Mouse (Mus musculus) heart, postnatal 4 days (tissue): Measurements from ENCODE around the gene Rsph1. TPM values are rescaled to one million over a fixed set of nuclear protein-coding genes. Genes with fewer than 3 reads are reported as not detected.
A peak's percentile ranks its signal among the peaks of the same experiment; 100 is the strongest.

Source experiments
- DNase-seq: peaks from one replicate; pipeline ENCODE4 v3.0.0; 2021
- total RNA-seq, 2 experiments: library from RNA; stranded (reverse); gene quantifications; 2 replicates each; pipeline ENCODE4 v1.2.3; 2021

The Rsph1 gene
- total RNA-seq, 2 experiments from 2014 or later: 1.7 to 2.4 TPM

DNA sequence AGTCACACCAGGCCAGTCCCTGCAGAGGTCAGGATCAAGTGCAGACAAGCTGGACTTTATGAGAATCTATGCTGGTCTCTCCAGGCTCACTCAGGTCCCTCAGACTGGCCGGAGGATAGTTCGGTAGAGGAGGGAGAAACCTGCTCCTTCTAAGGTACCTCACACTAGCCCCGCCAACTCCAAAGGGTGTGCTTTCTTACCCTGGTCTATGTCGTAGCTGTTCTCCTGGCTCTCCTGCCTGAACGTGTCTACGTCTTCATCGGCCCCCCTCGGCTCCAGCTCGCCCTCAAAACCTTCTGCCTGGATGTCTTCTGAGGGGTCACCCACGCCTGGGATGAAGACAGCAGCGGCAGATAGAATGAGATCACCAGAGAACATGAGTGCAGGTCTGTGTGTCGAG is 19.3 kb downstream of the Rsph1 start:
- DNase-seq: no peak

DNA sequence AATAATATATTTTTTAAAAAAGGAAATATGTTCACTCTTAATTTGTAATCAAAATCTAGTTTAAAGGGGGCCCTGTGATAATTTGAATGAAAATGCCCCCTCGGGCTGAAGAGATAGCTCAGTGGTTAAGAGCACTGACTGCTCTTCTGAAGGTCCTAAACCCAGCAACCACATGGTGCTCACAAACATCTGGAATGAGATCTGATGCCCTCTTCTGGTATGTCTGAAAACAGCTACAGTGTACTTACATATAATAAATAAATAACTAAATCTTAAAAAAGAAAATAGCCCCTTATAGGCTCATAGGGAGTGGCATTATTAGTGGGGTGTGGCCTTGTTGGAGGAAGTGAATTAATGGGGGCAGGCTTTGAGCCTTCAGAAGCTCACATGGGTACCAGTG is 20.0 kb downstream of the Rsph1 start:
- no peak for DNase-seq

DNA sequence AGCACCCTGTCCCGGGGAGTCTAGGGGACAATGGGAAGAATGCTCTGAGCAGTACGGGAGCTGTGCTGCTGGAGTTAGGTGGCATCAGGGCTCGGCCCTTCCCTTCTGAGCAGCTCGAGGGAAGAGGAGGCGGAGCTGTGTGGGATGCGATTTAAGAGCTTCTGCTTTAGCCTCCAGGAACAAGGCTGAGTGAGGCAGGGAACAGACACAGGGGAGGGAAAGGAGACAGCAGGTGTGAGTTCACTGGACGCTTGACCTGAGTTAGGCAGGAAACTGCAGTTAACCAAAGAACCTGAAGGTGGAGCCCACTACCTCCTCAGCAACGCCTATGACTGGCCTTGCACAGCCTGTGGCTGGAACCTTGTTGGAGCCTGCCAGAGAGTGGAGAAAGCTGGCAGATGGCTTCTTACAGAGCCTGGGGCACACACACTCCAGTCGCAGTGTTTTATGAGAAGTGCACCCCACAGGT is 22.7 kb downstream of the Rsph1 start:
- peak; percentile 86 for DNase-seq

DNA sequence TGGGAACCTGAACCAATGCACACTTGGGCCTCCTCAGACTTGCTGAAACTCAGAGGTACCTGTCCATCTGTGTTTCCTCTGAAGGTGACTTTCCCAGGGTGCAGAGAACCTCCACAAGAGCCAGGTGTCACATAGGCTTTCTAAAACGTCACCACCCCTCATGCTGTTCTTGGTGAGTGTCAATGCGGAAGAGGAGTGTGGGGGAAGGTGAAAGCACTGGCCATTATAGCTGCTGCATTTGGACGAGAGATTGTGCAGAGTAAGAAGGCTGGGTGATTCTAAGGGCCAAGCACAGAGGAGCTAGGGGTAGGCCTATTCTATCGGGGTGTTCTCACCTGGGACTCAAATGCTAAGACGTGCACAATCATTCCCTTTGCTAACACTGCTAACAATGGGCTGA is 23.2 kb downstream of the Rsph1 start:
- no peak for DNase-seq

DNA sequence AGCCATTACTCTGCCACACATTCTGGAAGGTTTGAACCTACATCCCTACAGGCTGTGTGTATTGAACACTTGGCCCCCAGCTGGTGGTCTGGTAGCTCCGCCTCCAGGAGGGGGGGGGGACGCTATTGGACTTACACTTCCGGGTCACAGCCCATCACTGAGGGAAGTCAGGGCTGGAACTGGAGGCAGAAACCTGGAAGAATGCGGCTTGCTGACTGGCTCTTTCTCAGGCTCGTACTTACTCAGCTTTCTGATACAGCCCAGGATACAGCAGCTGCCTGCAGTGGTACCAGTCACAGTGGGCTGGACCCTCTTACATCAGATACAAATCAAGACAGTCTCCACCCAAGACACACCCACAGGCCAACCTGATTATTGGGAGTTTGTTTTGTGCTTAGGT is 30.0 kb downstream of the Rsph1 start:
- DNase-seq: no peak

DNA sequence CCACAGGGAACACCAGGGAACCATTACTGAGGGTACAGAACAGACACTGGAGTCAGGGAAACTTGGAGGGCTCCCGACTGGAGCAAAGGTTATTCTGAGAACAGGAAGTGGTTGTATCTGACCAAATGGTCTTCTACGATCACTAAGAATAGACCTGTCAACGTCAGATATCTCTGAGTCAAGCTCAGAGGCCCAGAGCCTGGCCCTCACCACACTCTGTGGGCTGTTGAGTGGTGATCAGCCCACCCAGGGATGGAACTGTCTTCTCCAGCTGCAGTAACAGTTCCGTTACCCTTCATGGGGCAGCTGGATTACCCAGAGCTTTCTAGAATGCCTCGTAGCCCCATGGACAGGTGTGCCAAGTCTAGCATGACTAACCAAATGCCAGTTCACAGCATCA is 31.9 kb downstream of the Rsph1 start:
- DNase-seq: peak; percentile 65

DNA sequence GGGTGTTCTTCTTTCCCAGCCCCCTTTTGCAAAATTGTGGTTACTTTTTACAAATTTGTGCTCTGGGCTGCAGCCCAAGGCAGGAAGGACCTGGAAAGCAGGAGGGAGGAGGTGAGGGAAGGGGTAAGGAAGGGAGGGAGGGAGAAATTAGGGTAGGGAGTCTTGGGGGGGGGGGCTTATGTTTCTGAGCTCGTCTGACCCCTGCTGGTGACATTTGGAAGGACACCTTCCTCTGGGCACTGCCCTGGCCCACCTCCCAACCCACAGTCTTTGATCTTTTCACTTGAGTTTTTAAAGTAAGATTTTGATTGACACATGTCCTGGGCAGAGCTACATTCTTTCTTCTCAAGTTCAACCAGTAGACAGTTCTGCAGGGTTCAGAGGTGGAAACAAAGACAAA is 34.4 kb downstream of the Rsph1 start:
- no peak for DNase-seq

DNA sequence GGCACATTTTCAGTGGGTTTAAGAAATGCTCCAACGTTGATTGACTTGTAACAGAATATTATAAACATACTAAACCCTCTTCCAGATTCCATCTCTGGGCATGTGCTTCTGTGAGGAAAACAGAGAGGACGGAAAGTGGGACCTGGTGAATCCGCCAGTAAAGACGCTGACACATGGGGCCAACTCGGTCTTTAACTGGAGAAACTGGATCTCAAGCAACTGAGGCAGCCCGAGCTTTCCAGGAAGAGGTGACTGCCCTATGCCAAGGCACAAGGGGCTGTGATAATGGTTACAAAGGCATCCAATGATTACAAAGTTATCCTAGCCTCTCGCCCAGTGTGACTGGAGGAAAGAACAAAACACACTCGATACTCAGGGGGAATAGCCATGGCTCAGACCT is 36.0 kb downstream of the Rsph1 start:
- DNase-seq: no peak

DNA sequence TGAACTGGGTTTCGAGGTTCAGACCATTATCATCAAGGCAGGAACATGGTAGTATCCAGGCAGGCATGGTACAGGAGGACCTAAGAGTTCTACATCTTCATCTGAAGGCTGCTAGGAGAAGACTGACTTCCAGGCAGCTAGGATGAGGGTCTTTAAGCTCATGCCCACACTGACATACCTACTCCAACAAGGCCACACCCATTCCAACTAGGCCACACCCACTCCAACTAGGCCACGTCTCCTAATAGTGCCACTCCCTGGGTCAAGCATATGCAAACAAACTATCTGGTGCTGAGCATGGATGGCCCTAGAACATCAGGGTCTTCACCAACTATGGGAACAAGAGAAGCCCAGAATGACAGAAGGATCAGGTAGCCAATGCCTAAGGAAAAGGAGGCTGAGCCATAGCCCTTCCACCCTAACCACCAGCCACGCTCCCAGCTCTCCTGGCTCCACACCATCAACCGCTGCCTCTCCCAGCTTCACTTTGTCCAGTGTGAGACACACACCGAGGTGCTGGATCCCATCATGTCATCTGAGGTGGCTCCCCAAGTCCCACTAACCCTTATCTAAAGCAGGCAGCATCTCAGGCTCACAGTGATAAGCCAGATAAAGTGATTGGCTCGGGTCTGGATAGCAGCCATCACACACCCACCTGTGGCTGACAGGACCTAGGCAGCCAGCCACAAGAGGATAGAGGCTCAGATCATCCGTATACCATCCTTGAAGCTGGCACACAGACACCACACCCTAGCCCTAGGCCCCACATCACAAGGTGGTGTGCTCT is 38.8 kb downstream of the Rsph1 start:
- no peak for DNase-seq

DNA sequence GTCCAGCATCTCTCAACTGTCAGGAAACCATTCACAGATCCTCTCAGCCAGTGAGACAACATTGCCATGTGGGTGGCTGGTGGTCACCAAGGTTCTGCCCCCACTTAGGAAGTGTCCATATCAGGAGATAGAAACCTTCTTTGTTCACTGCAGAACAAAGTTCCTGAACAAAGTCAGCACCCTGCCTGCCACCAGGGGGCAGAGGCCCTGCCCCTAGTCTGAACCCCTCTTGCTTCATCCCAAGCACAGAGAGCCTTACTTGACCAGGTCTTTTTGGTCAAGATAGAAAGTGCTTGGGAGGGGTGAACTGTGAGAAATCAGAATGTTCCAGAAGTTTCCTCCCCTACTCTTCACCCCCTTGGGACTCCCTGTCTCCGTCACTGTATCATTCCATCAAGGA is 41.3 kb downstream of the Rsph1 start:
- no peak for DNase-seq

DNA sequence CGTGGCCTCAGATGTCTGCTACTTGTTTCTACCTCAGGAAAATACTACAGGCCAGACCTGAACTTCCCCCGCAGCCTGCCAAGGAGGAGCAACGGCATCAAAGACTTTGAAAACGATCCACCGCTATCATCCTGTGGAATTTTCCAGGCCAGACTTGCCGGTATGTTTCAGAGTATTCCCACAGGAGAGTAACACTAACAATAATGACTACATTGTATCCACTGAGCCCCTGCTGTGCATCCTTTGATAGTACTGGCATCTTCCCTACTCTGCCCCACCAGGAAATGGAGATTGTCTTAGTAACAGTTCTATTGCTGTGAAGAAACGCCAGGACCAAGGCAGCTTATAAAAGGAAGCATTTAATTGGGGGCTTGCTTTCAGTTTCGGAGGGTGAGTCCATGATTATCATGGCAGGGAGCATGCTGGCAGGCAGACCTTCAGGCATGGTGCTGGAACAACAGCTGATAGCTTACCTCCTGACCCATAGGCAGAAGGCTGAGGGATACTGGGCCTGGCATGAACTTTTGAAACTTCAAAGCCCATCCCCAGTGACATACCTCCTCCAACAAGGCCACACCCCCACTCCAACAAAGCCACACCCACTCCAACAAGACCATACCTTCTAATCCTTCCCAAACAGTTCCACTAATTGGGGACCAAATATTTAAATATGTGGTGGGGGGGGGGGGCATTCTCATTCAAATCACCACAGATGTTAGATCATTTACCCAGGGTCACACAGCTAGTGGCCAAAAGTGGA is 44.8 kb downstream of the Rsph1 start:
- DNase-seq: no peak

DNA sequence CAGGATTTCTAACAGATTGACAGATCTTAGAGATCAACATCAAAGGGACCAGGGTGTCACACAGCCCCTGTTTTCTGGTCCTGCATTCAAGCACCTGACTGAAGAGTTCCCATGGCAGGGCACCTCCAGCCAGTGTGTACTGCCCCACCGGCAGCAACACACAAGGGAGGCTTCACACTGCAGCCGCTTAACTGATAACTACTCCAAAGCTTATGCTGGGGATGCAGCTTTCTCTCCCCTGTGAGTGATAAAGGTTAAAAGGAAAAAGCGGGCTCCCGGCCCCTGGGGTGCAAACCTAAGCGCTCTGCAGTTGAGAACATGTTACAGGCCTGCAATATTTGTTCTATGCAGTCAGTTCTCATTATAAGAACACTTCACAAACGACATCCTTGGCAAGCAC is 45.4 kb downstream of the Rsph1 start:
- DNase-seq: no peak

DNA sequence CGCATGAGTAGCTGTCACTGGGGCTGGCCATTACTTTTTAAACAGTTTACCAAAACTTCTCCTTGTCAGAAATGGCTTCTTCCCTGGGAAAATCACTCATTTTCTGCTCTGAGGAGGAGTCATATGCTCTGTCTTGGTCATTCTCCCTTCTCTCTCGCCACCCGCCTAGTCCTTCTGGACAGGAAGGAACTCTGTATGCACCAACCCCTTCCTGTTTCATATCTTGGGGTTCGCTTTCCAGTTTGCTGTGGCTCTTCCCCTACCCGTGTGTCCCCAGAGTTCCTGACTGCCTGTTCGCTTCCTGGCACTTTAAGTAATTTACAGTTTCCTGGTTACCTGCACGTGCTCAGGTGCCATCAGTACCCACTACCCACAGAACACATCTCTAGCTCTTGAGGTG is 50.3 kb downstream of the Rsph1 start:
- no peak for DNase-seq

DNA sequence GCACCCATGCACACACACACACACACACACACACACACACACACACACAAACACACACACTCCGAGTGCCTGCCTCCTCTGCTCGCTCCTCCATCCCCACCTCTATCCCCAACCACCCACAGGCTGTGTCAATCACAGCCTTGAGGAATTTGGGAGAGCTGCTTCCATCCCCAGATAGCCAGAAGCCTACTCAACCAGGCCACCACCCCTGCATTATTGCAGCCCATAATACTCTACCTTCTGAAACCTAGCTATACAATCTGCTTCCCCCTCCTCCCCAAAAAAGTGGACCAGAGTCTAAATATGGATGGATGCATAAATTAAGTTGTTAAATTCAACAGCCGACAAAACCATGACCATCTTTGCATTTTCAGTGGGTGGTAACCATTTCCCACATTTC is 50.8 kb downstream of the Rsph1 start:
- DNase-seq: no peak

DNA sequence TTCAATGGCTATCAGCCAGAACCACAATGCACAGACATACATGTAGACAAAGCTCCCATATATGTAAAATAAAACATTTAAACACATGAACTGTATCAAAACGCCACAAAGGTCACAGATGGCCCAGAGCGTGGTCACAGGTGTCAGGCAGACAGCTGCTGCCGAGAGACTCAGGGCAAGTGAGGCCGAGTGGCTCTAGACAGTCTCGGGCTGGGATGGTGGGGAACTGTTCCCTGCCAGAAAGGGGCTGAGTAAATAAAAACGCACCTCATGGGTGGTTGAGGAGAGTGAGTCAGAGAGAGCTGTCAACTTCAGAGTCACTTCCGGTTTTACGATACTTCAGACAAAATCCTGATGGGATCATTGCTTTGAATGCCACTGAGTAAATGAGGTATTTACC is 52.6 kb downstream of the Rsph1 start:
- DNase-seq: no peak

DNA sequence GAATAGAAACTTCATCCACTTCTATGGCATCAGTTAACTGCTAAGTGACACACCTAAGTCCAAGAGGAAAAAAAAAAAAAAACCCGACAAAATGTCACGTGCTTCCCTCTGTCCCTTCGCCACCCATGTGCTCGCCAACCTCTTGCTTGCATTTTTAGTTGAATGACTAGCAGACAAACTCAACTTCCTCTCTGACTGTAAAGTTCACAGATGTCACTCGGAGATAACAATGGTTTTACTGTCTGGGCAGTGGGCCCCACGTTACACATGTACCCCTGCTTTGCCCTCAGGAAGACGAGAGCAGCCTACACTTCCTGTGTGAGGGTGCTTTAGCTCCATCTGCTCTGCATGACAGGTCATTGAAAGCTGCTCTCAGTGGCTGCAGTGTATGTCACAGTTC is 53.3 kb downstream of the Rsph1 start:
- DNase-seq: no peak

DNA sequence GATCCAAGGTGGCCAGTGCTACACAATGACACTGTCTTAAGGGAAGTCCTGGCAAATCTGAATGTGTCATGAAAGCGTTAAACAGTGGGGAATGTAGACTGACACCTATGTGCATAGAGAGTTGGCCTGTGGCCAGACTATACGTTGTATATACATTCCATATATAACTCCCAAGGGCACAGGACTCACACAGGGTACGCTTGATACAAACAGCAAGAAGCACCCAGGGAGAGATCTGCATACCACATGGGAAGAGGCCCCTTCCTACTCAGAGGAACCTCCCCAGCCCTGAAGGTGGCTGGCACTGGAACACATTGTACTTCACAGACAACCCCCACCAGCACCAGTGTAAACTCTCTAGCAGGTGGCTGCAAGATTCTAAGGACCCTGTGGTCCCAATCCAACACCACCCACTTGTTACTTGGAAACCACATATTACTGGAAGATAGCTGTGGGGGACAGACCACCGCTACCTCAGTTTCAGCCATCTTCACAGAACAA is 54.3 kb downstream of the Rsph1 start:
- DNase-seq: no peak

DNA sequence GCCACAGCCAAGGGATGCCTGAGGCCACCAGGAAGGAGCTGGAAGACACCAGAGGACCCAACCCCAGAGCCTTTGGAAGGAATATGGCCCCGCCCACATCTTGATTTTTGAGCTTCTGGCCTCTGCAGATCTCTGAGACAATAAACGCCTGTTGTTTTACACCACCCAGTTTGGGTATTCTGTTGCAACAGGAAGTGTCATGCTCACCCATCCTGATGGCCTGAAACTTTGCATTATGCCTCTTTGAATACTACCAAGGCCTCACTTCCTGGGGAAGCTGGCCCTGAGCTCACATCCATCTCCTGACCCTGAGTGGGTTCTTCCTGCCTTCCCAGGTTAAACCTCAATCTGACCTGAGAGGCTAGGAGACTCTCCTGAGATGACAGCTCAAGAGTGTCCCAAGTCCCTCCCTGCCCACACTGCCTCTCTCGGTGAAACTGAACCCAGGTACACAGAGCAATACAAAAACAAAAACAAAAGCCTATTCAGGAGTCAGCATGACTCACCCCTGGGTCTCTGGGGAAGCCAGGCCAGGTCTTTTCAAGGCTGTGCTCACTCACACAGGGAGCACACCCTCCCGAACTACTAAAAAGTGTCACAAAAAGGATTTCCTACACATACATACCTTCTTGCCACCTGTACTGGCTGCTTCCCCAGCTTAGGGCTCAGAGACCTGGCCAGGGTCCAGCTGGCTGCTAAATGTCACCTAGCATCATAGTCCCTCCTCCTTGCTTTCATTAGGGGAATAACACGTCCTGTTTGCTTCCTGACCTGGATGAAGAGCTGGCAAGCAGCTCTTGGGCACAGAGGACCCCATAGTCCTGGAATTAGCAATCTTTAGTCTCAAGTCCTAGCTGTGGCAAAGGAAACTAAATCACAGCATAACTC is 60.9 kb downstream of the Rsph1 start:
- DNase-seq: no peak

DNA sequence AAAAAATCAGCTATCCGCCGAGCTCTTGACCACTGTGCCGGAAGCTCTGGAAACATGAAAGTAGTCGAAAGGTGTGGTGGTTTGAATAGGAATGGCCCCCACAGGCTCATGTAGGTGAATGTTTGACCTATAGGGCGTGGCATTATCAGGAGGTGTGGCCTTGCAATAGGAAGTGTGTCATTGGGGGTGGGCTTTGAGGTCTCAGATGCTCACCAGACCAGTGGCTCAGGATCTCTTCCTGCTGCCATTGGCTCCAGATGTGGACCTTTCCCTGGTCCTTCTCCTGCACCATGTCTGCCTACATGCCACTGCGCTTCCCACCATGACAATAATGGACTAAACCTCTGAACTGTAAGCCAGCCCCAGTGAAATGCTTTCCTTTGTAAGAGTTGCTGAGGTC is 65.3 kb downstream of the Rsph1 start:
- DNase-seq: no peak

DNA sequence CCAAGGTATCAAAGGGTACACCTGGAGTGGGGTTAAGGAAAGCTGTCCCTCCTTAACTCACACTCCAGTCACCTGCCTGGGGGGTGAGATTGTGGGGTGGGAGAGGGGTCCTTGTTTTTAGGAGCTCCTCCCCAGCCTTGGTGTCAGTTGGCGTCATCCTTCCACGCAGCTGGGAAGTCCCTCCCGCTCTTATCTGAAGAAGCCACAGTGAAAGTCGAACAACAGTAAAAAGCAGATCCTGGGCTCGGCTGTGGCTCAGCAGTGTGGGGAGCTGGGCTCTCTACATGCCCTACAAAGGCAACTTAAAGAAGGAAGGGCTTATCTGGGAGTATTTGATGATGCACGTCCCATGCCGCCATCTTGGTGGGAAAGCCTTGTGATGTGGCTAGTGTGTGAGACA is 66.9 kb downstream of the Rsph1 start:
- no peak for DNase-seq

DNA sequence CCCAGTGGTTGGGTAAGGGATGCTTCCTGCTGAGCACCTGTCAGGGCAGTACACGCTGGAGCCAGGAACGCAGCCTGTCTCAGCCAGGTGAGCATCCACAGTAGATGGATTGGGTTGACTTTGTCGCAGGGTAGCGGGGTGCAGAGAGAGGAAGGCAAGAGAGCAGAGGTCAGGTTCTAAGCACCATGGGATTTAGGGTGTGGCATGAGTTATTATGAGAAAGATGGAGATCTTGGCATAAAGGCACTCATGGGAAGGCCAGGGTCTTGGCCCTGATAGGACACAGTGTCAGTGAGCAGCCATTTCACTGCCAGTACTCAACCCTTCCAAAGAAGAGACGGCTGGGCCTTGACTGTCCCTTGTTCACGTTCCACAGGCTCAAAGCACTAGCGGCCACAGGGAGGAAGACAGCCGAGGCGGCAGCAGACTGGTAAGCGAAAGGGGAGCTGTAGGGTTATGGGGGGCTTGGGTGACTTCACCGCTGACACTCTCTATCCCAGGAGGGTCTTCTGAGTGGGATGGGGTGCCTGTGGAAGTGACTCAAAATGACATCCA is 67.7 kb downstream of the Rsph1 start:
- no peak for DNase-seq

DNA sequence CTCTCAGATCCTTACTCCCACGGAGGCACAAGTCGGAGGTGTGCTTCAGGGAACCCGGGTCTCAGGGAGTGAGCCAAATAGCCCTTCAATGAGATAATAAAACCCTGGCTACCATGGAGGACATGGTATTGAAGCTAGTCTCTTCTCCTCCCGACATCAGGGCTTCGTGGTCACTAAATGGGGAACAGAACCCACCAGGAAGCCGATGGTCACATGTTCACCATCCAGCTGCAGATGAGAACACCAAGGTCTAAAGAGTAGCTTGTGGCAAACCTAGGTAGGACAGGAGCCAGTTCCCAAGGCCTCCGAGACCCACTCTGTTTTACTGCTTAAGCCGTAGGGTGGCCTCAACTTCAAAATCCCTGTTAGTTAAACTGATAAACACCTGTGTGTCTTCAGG is 68.5 kb downstream of the Rsph1 start:
- DNase-seq: no peak
